Mouse (Mus musculus): Measurements from ENCODE around the gene Zfp280d. TPM values are rescaled to one million over a fixed set of nuclear protein-coding genes. Genes with fewer than 3 reads are reported as not detected.

The Zfp280d gene
- polyA plus RNA-seq, 1 experiment from 2014 or later: 30.9 TPM

GRCm38 (mm10) chr9:72372359-72372758, 97.7 kb downstream of the Zfp280d start:
- H3K4me1 ChIP-seq (replicated peaks): no peaks in the 10 kb centered on the region
- H3K4me2 ChIP-seq: no peak overlapping the region
- ATAC-seq (ENCODE audit: insufficient number of reproducible peaks, low FRiP score): no peak
- 90% methylated on average over 2 of the region's 2 CpGs for WGBS
- peaks cover 2% of the 10 kb centered on the region; the same call in 1 of the 2 replicates for H3K9me3 ChIP-seq (replicated peaks)
- peaks cover 6% of the 10 kb centered on the region; the same call in 1 of the 2 replicates for H3K36me3 ChIP-seq
- H3K27me3 ChIP-seq (replicated peaks): no peaks in the 10 kb centered on the region
- no peak overlapping the region for H3K27ac ChIP-seq (ENCODE audit: poor library complexity, severe bottlenecking)
- no peak overlapping the region for H3K9ac ChIP-seq
- H3K4me3 ChIP-seq: no peak overlapping the region

- no peak for ATAC-seq (ENCODE audit: insufficient number of reproducible peaks, low FRiP score)
- Histone ChIP-seq H3K27ac (ENCODE audit: poor library complexity, severe bottlenecking) (no peak overlapping the region), H3K36me3 (no peaks in the 10 kb centered on the region), H3K27me3 (replicated peaks) (no peaks in the 10 kb centered on the region), H3K4me1 (replicated peaks) (no peaks in the 10 kb centered on the region), H3K9ac (no peak overlapping the region), H3K4me2 (no peak overlapping the region), H3K4me3 (no peak overlapping the region), H3K9me3 (replicated peaks) (peaks cover 2% of the 10 kb centered on the region; the same call in 1 of the 2 replicates)
- 96% methylated on average over 3 of the region's 3 CpGs for WGBS
Observed at GRCm38 (mm10) chr9:72374074-72374473, 99.4 kb downstream of the Zfp280d start.

GRCm38 (mm10) chr9:72374996-72375395, 100.3 kb downstream of the Zfp280d start:
- H3K9ac ChIP-seq: no peak overlapping the region
- WGBS: 67% methylated on average over 4 of the region's 4 CpGs

GRCm38 (mm10) chr9:72375639-72376038, 101.0 kb downstream of the Zfp280d start:
- Histone ChIP-seq H3K36me3 (no peaks in the 10 kb centered on the region), H3K4me2 (no peak overlapping the region), H3K9ac (no peak overlapping the region), H3K9me3 (replicated peaks) (peaks cover 2% of the 10 kb centered on the region; the same call in 1 of the 2 replicates), H3K27ac (ENCODE audit: poor library complexity, severe bottlenecking) (no peak overlapping the region), H3K4me3 (no peak overlapping the region), H3K27me3 (replicated peaks) (no peaks in the 10 kb centered on the region), H3K4me1 (replicated peaks) (no peaks in the 10 kb centered on the region)
- WGBS: 74% methylated on average over 3 of the region's 3 CpGs
- ATAC-seq (ENCODE audit: insufficient number of reproducible peaks, low FRiP score): no peak

More at GRCm38 (mm10) chr9:72374996-72375395, 100.3 kb downstream of the Zfp280d start:
- no peaks in the 10 kb centered on the region for H3K4me1 ChIP-seq (replicated peaks)
- H3K9me3 ChIP-seq (replicated peaks): peaks cover 2% of the 10 kb centered on the region; the same call in 1 of the 2 replicates
- H3K36me3 ChIP-seq: no peaks in the 10 kb centered on the region
- H3K27ac ChIP-seq (ENCODE audit: poor library complexity, severe bottlenecking): no peak overlapping the region
- no peak for ATAC-seq (ENCODE audit: insufficient number of reproducible peaks, low FRiP score)
- H3K4me2 ChIP-seq: no peak overlapping the region
- H3K4me3 ChIP-seq: no peak overlapping the region
- no peaks in the 10 kb centered on the region for H3K27me3 ChIP-seq (replicated peaks)

- Histone ChIP-seq H3K4me1 (replicated peaks) (no peaks in the 10 kb centered on the region), H3K4me2 (no peak overlapping the region), H3K9ac (no peak overlapping the region), H3K9me3 (replicated peaks) (no peaks in the 10 kb centered on the region), H3K27me3 (replicated peaks) (no peaks in the 10 kb centered on the region), H3K4me3 (no peak overlapping the region), H3K36me3 (no peaks in the 10 kb centered on the region), H3K27ac (ENCODE audit: poor library complexity, severe bottlenecking) (no peak overlapping the region)
- ATAC-seq (ENCODE audit: insufficient number of reproducible peaks, low FRiP score): no peak
- 75% methylated on average over 7 of the region's 7 CpGs for WGBS
Observed at GRCm38 (mm10) chr9:72385786-72386185, 111.1 kb downstream of the Zfp280d start.

- Histone ChIP-seq H3K27ac (ENCODE audit: poor library complexity, severe bottlenecking) (no peak overlapping the region), H3K36me3 (no peaks in the 10 kb centered on the region), H3K27me3 (replicated peaks) (no peaks in the 10 kb centered on the region), H3K9ac (no peak overlapping the region), H3K4me3 (no peak overlapping the region), H3K4me1 (replicated peaks) (no peaks in the 10 kb centered on the region), H3K4me2 (no peak overlapping the region), H3K9me3 (replicated peaks) (no peaks in the 10 kb centered on the region)
- WGBS: 82% methylated on average over 4 of the region's 4 CpGs
- no peak for ATAC-seq (ENCODE audit: insufficient number of reproducible peaks, low FRiP score)
Observed at GRCm38 (mm10) chr9:72388934-72389333, 114.3 kb downstream of the Zfp280d start.

- WGBS: 72% methylated on average over 14 of the region's 14 CpGs
- no peak overlapping the region for H3K4me2 ChIP-seq
- ATAC-seq (ENCODE audit: insufficient number of reproducible peaks, low FRiP score): no peak
- H3K27ac ChIP-seq (ENCODE audit: poor library complexity, severe bottlenecking): no peak overlapping the region
- H3K27me3 ChIP-seq (replicated peaks): no peaks in the 10 kb centered on the region
- no peak overlapping the region for H3K9ac ChIP-seq
- H3K4me1 ChIP-seq (replicated peaks): no peaks in the 10 kb centered on the region
- H3K4me3 ChIP-seq: no peak overlapping the region
- no peaks in the 10 kb centered on the region for H3K36me3 ChIP-seq
- H3K9me3 ChIP-seq (replicated peaks): no peaks in the 10 kb centered on the region
Observed at GRCm38 (mm10) chr9:72389431-72390002, 114.9 kb downstream of the Zfp280d start.

- no peak overlapping the region for H3K9ac ChIP-seq
- H3K4me3 ChIP-seq: no peak overlapping the region
- H3K4me1 ChIP-seq (replicated peaks): no peaks in the 10 kb centered on the region
- WGBS: 77% methylated on average over 12 of the region's 12 CpGs
- no peak overlapping the region for H3K4me2 ChIP-seq
- no peaks in the 10 kb centered on the region for H3K9me3 ChIP-seq (replicated peaks)
- ATAC-seq (ENCODE audit: insufficient number of reproducible peaks, low FRiP score): no peak
- no peaks in the 10 kb centered on the region for H3K36me3 ChIP-seq
- H3K27ac ChIP-seq (ENCODE audit: poor library complexity, severe bottlenecking): no peak overlapping the region
- no peaks in the 10 kb centered on the region for H3K27me3 ChIP-seq (replicated peaks)
Observed at GRCm38 (mm10) chr9:72390321-72391077, 115.8 kb downstream of the Zfp280d start.

GRCm38 (mm10) chr9:72392686-72393085, 118.0 kb downstream of the Zfp280d start:
- no peak for ATAC-seq (ENCODE audit: insufficient number of reproducible peaks, low FRiP score)
- WGBS: 71% methylated on average over 7 of the region's 7 CpGs
- Histone ChIP-seq H3K4me2 (no peak overlapping the region), H3K27me3 (replicated peaks) (no peaks in the 10 kb centered on the region), H3K9ac (no peak overlapping the region), H3K4me3 (no peak overlapping the region), H3K9me3 (replicated peaks) (no peaks in the 10 kb centered on the region), H3K27ac (ENCODE audit: poor library complexity, severe bottlenecking) (no peak overlapping the region), H3K36me3 (no peaks in the 10 kb centered on the region), H3K4me1 (replicated peaks) (peaks cover 5% of the 10 kb centered on the region; the same call in 1 of the 2 replicates)

- no peak overlapping the region for H3K4me2 ChIP-seq
- ATAC-seq (ENCODE audit: insufficient number of reproducible peaks, low FRiP score): no peak
- 79% methylated on average over 15 of the region's 15 CpGs for WGBS
- no peak overlapping the region for H3K9ac ChIP-seq
- H3K36me3 ChIP-seq: no peaks in the 10 kb centered on the region
- no peaks in the 10 kb centered on the region for H3K27me3 ChIP-seq (replicated peaks)
- H3K4me3 ChIP-seq: no peak overlapping the region
- no peak overlapping the region for H3K27ac ChIP-seq (ENCODE audit: poor library complexity, severe bottlenecking)
- H3K4me1 ChIP-seq (replicated peaks): peaks cover 5% of the 10 kb centered on the region; the same call in 1 of the 2 replicates
- H3K9me3 ChIP-seq (replicated peaks): no peaks in the 10 kb centered on the region
Observed at GRCm38 (mm10) chr9:72393238-72393637, 118.6 kb downstream of the Zfp280d start.

GRCm38 (mm10) chr9:72393869-72394341, 119.2 kb downstream of the Zfp280d start:
- Histone ChIP-seq H3K27ac (ENCODE audit: poor library complexity, severe bottlenecking) (no peak overlapping the region), H3K9ac (no peak overlapping the region), H3K4me1 (replicated peaks) (peaks cover 5% of the 10 kb centered on the region; the same call in 1 of the 2 replicates), H3K27me3 (replicated peaks) (no peaks in the 10 kb centered on the region), H3K4me3 (no peak overlapping the region), H3K9me3 (replicated peaks) (no peaks in the 10 kb centered on the region; the same call in 1 of the 2 replicates), H3K36me3 (no peaks in the 10 kb centered on the region), H3K4me2 (peak overlapping the region; percentile 20; the same call in 1 of the 2 replicates)
- WGBS: 55% methylated on average over 8 of the region's 8 CpGs
- no peak for ATAC-seq (ENCODE audit: insufficient number of reproducible peaks, low FRiP score)

All from heart, embryonic 12.5 days (tissue).